Mouse (Mus musculus) ES-E14 (cell line): ENCODE results near the gene Reg4. TPM values are rescaled to one million over a fixed set of nuclear protein-coding genes. Genes with fewer than 3 reads are reported as not detected.

Experiments
- DNase-seq: peaks from one replicate; pipeline ENCODE4 v3.0.0-alpha.2; 2013; ENCODE audit warnings: low read depth, low spot score
- H3K27ac ChIP-seq: 2 replicates; pipeline ENCODE4 v1.5.1; 2012; ENCODE audit warnings: low read depth, mild to moderate bottlenecking, low read length, moderate library complexity, mixed read lengths; ENCODE audit not compliant: poor library complexity, insufficient read depth, severe bottlenecking
- H3K36me3 ChIP-seq: 2 replicates; pipeline ENCODE4 v1.6.1; 2012; ENCODE audit warnings: mild to moderate bottlenecking, low read length, moderate library complexity, mixed read lengths; ENCODE audit not compliant: control insufficient read depth, poor library complexity, insufficient read depth, severe bottlenecking
- H3K4me1 ChIP-seq, 2 experiments: fragments of 150-350 bp in 1 of 2; sonication (generic) in 1 of 2; 2 replicates each; pipeline ENCODE4 v1.6.1; 2012; ENCODE audit warnings: low read length in 2 of 2, mild to moderate bottlenecking in 1 of 2, mixed read lengths in 1 of 2; ENCODE audit not compliant: control insufficient read depth in 2 of 2, insufficient read depth in 2 of 2, poor library complexity in 1 of 2
- H3K4me3 ChIP-seq, 2 experiments: fragments of 150-350 bp in 1 of 2; sonication (generic) in 1 of 2; 2 replicates each; pipeline ENCODE4 v1.5.1; 2012; ENCODE audit warnings: low read length in 2 of 2, low read depth in 1 of 2, mild to moderate bottlenecking in 1 of 2, mixed read lengths in 1 of 2; ENCODE audit not compliant: insufficient read depth in 1 of 2, poor library complexity in 1 of 2, severe bottlenecking in 1 of 2
- H3K9ac ChIP-seq: 2 replicates; pipeline ENCODE4 v1.6.1; 2012; ENCODE audit warnings: low read depth, mild to moderate bottlenecking, low read length, mixed read lengths; ENCODE audit not compliant: poor library complexity, insufficient read depth, severe bottlenecking
- H3K9me3 ChIP-seq: fragments of 150-350 bp; sonication (generic); 2 replicates; pipeline ENCODE4 v1.6.1; 2012; ENCODE audit warnings: low read depth, mild to moderate bottlenecking, low read length; ENCODE audit not compliant: control insufficient read depth, insufficient read depth
- CHD2 ChIP-seq: IDR thresholded peaks from 2 replicates; pipeline ENCODE4 v1.6.1; 2014; ENCODE audit warnings: mild to moderate bottlenecking, low read depth, low read length, inconsistent platforms
- HCFC1 ChIP-seq: IDR thresholded peaks from 2 replicates; pipeline ENCODE4 v1.6.1; 2012; ENCODE audit warnings: low read length, inconsistent platforms, borderline replicate concordance; ENCODE audit not compliant: insufficient read depth
- MAFK ChIP-seq: IDR thresholded peaks from 2 replicates; pipeline ENCODE4 v1.6.1; 2014; ENCODE audit warnings: mild to moderate bottlenecking, low read depth, low read length, inconsistent platforms; ENCODE audit not compliant: insufficient read depth
- ZC3H11A ChIP-seq: IDR thresholded peaks from 2 replicates; pipeline ENCODE4 v1.6.1; 2012; ENCODE audit warnings: low read depth, mild to moderate bottlenecking, inconsistent platforms, low read length, borderline replicate concordance
- ZNF384 ChIP-seq: IDR thresholded peaks from 2 replicates; pipeline ENCODE4 v1.6.1; 2012; ENCODE audit warnings: low read depth, low read length, inconsistent platforms
- in situ Hi-C, 2 experiments: fragments of 600-800 bp; cut with MboI; formaldehyde crosslinking; loops; one replicate each; pipeline ENCODE4 v1.15.1; 2025; ENCODE audit warnings: low sequenced_read_pairs in 2 of 2, inconsistent platforms in 1 of 2; ENCODE audit not compliant: unreplicated experiment in 2 of 2
- total RNA-seq: library from RNA; depleted of rRNA; stranded (reverse); fragments of 300-350 nt; gene quantifications from 2 replicates; pipeline ENCODE4 v1.2.3, GENCODE M21; 2012

Gene Reg4
- total RNA-seq, 1 experiment: not detected

GRCm38 (mm10) chr3:98259271-98259751 is 37.4 kb downstream of the Reg4 start:
- in situ Hi-C loops: no loop called here
- Histone ChIP-seq H3K9ac (no peak overlapping the region), H3K9me3 (no peaks in the 10 kb centered on the region), H3K27ac (no peak overlapping the region), H3K4me3 (no peak overlapping the region), H3K4me1 (peaks cover 0 to 2% of the 10 kb centered on the region in 2 experiments; a peak in 1 of 4 replicates), H3K36me3 (no peaks in the 10 kb centered on the region)
- TF ChIP-seq ZC3H11A (no peak), CHD2 (no peak), ZNF384 (no peak), MAFK (no peak), HCFC1 (no peak)
- DNase-seq: no peak

- Histone ChIP-seq H3K4me1 (no peaks in the 10 kb centered on the region), H3K27ac (no peak overlapping the region), H3K9ac (no peak overlapping the region), H3K36me3 (no peaks in the 10 kb centered on the region), H3K4me3 (no peak overlapping the region), H3K9me3 (no peaks in the 10 kb centered on the region)
- TF ChIP-seq ZC3H11A: no peak
- no peak for TF ChIP-seq CHD2
- no peak for TF ChIP-seq MAFK
- no peak for TF ChIP-seq HCFC1
- TF ChIP-seq ZNF384: no peak
- DNase-seq: no peak
- in situ Hi-C loops: no loop called here
Observed at GRCm38 (mm10) chr3:98260534-98260933, 38.6 kb downstream of the Reg4 start.

GRCm38 (mm10) chr3:98261415-98261814 is 39.5 kb downstream of the Reg4 start:
- TF ChIP-seq CHD2 (no peak), HCFC1 (no peak), ZC3H11A (no peak), MAFK (no peak), ZNF384 (no peak)
- Histone ChIP-seq H3K9me3 (no peaks in the 10 kb centered on the region), H3K4me1 (no peaks in the 10 kb centered on the region), H3K36me3 (no peaks in the 10 kb centered on the region), H3K9ac (no peak overlapping the region), H3K4me3 (no peak overlapping the region), H3K27ac (no peak overlapping the region)
- in situ Hi-C loops: no loop called here
- DNase-seq: no peak

GRCm38 (mm10) chr3:98262133-98262532 is 40.2 kb downstream of the Reg4 start:
- no peak overlapping the region for H3K27ac ChIP-seq
- no peak overlapping the region for H3K4me3 ChIP-seq
- H3K9me3 ChIP-seq: no peaks in the 10 kb centered on the region
- no peaks in the 10 kb centered on the region for H3K4me1 ChIP-seq
- no peak for TF ChIP-seq MAFK
- no peak for TF ChIP-seq ZC3H11A
- TF ChIP-seq ZNF384: no peak
- TF ChIP-seq CHD2: no peak
- TF ChIP-seq HCFC1: no peak
- DNase-seq: no peak
- H3K36me3 ChIP-seq: no peaks in the 10 kb centered on the region
- in situ Hi-C loops: no loop called here
- no peak overlapping the region for H3K9ac ChIP-seq

- no peak for DNase-seq
- no peak overlapping the region for H3K4me3 ChIP-seq
- H3K4me1 ChIP-seq: no peaks in the 10 kb centered on the region
- H3K9ac ChIP-seq: no peak overlapping the region
- in situ Hi-C loops: no loop called here
- H3K9me3 ChIP-seq: no peaks in the 10 kb centered on the region
- TF ChIP-seq ZC3H11A (no peak), MAFK (no peak), ZNF384 (no peak), CHD2 (no peak), HCFC1 (no peak)
- no peak overlapping the region for H3K27ac ChIP-seq
- no peaks in the 10 kb centered on the region for H3K36me3 ChIP-seq
Observed at GRCm38 (mm10) chr3:98267249-98267651, 45.3 kb downstream of the Reg4 start.
